Mouse (Mus musculus) forebrain, embryonic 15.5 days (tissue): ENCODE measurements around the gene Selplg. TPM values are rescaled to one million over a fixed set of nuclear protein-coding genes. Genes with fewer than 3 reads are reported as not detected.

Experiments used
- ATAC-seq: fragments of 200-750 bp; cut with Nextera tagmentation; replicated peaks from 2 replicates; pipeline ENCODE4 v1.8.0; 2017; ENCODE audit warnings: mild to moderate bottlenecking, moderate TSS enrichment, moderate library complexity
- H3K27ac ChIP-seq: fragments of 300-500 bp; sonication (generic); replicated peaks from 2 replicates; pipeline ENCODE4 v1.5.1; 2015; ENCODE audit warnings: mild to moderate bottlenecking, inconsistent platforms
- H3K27me3 ChIP-seq: fragments of 300-500 bp; sonication (generic); 2 replicates; pipeline ENCODE4 v1.6.1; 2015; ENCODE audit warnings: inconsistent platforms
- H3K36me3 ChIP-seq: fragments of 300-500 bp; sonication (generic); 2 replicates; pipeline ENCODE4 v1.6.1; 2015; ENCODE audit warnings: mild to moderate bottlenecking, inconsistent platforms
- H3K4me1 ChIP-seq: fragments of 300-500 bp; sonication (generic); 2 replicates; pipeline ENCODE4 v1.6.1; 2015; ENCODE audit warnings: inconsistent platforms
- H3K4me2 ChIP-seq: fragments of 300-500 bp; sonication (generic); replicated peaks from 2 replicates; pipeline ENCODE4 v1.6.1; 2015; ENCODE audit warnings: mild to moderate bottlenecking, inconsistent platforms
- H3K4me3 ChIP-seq: fragments of 300-500 bp; sonication (generic); 2 replicates; pipeline ENCODE4 v1.5.1; 2015; ENCODE audit warnings: mild to moderate bottlenecking, inconsistent platforms
- H3K9ac ChIP-seq: fragments of 300-500 bp; sonication (generic); replicated peaks from 2 replicates; pipeline ENCODE4 v1.6.1; 2015; ENCODE audit warnings: mild to moderate bottlenecking, inconsistent platforms
- H3K9me3 ChIP-seq: fragments of 300-500 bp; sonication (generic); 2 replicates; pipeline ENCODE4 v1.6.1; 2016; ENCODE audit warnings: inconsistent platforms
- WGBS: fragments of 180-500 bp; shearing (Covaris S2); methylation state at CpG from one replicate; pipeline ENCODE4 v1.1.7; 2015; ENCODE audit warnings: mixed read lengths; 5-methylcytosine and 5-hydroxymethylcytosine counted together
- polyA plus RNA-seq: library from polyadenylated mRNA; unstranded; fragments of >200 nt; fragmentation: Nextera tagmentation; extraction: Ambion mirVana; gene quantifications from 2 replicates; pipeline ENCODE4 v1.2.1, GENCODE M21; 2015

Gene Selplg
- 1.8 TPM in 2 replicates for polyA plus RNA-seq

DNA sequence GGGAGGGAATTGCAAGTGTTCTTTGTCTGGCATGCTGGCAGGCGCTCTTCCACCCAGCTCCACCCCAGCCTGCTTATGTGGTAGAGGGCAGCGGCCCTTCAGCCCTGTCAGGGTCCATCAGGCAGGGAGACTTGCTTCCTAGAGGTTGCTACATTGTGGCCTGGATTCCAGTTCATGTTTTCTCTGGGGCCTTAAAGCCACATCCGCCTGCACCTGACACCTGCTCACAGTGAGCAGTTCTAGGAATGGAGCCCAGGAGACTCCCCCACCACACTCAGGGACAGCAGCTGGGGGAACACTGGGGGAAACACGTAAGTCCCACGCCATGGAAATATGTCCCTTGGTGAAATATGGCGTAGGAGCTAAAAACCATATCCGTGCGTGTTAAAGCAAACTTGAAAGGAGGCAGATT, at the start of gene Selplg:
TSS of gene Selplg (minus strand) at position 155 of the 412 bp plus-strand sequence.
- WGBS, result 42% methylated on average over 8 of the region's 8 CpGs

DNA sequence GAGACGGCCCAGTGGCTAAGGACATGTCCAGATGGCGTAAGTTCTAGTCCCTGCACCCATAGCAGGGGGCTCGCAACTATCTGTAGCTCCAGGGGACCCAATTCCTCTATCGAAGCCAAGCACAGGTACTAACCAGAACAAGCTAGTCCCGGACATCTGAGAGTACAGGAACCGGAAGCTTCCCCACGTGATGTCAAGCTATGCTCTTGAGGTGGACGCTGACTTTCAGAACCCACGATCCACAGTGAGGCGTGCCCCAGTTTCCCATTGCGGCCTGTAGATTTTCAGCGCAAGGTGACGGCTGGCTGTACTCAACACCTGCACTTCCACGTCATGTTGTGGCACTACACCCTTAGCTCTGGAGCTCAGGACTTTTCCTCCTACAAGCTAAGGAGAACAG, 48.7 kb upstream of the Selplg start:
- H3K4me1 ChIP-seq, result peaks cover 58% of the 10 kb centered on the region
- no peaks in the 10 kb centered on the region for H3K27me3 ChIP-seq
- no peak overlapping the region for H3K4me3 ChIP-seq
- peak overlapping the region; percentile 95 for H3K27ac ChIP-seq
- 92% methylated on average over 14 of the region's 14 CpGs for WGBS
- no peak overlapping the region for H3K4me2 ChIP-seq
- H3K9ac ChIP-seq, result no peak overlapping the region
- ATAC-seq, result no peak
- H3K9me3 ChIP-seq, result no peaks in the 10 kb centered on the region
- H3K36me3 ChIP-seq, result peaks cover 12% of the 10 kb centered on the region; the same call in 1 of the 2 replicates

More for the DNA sequence above, at the start of gene Selplg:
- Histone ChIP-seq H3K4me1 (0 out of 2 replicates have a peak, but pooled peaks cover 5% of the 10 kb centered on the region), H3K27me3 (no peaks in the 10 kb centered on the region), H3K9me3 (no peaks in the 10 kb centered on the region), H3K36me3 (no peaks in the 10 kb centered on the region), H3K9ac (no peak within 1 kb of the TSS), H3K4me2 (no peak within 1 kb of the TSS), H3K4me3 (no peak within 1 kb of the TSS), H3K27ac (no peak within 1 kb of the TSS)
- ATAC-seq, result no peak

GRCm38 (mm10) chr5:113878943-113879617, 46.6 kb upstream of the Selplg start:
- peaks cover 55% of the 10 kb centered on the region for H3K4me1 ChIP-seq
- no peaks in the 10 kb centered on the region for H3K9me3 ChIP-seq
- no peak overlapping the region for H3K9ac ChIP-seq
- no peaks in the 10 kb centered on the region for H3K27me3 ChIP-seq
- WGBS, result 87% methylated on average over 17 of the region's 17 CpGs
- H3K36me3 ChIP-seq, result peaks cover 23% of the 10 kb centered on the region
- no peak for ATAC-seq
- no peak overlapping the region for H3K27ac ChIP-seq
- no peak overlapping the region for H3K4me2 ChIP-seq
- H3K4me3 ChIP-seq, result no peak overlapping the region

DNA sequence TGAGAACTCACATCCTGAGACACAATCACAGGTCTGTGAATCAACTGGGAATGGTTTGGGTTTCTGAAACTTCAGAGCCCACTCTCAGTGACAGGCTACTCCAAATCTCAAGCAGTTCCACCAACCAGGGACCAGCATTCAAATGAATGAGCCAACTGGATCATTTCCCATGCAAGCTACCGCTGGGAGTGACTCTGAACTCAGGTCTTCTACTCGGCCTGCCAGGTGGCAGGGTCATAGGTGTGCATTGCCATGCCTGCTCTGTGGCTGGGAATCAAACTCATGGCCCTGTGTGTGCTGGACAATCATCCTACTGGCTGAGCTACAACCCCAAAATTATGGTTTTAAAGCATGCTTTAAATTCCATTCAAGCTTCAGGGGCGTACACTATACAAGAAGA, 45.1 kb upstream of the Selplg start:
- Histone ChIP-seq H3K27me3 (no peaks in the 10 kb centered on the region), H3K4me1 (peaks cover 53% of the 10 kb centered on the region), H3K27ac (no peak overlapping the region), H3K4me3 (no peak overlapping the region), H3K4me2 (no peak overlapping the region), H3K36me3 (peaks cover 23% of the 10 kb centered on the region), H3K9ac (no peak overlapping the region), H3K9me3 (no peaks in the 10 kb centered on the region)
- no peak for ATAC-seq
- 59% methylated on average over 3 of the region's 3 CpGs for WGBS

DNA sequence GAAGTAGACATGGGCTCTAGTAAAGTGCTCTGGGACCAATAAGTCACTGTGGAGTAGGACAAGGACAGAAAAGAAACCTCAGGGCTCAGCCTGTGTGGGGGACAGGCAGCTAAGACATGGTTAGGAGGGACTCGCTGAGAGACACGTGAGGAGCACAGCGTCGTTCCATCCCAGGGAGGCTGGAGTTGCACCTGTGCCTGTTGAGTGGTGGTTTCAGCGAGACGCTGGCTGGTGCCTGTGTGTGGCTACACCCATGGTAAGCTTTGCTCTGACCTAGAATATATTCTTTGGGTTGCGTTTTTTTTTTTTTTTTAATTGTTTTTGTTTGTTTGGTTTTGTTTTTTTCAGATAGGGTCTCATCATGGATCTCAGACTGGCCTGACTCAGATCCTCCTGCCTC, 43.7 kb upstream of the Selplg start:
- Histone ChIP-seq H3K36me3 (peaks cover 23% of the 10 kb centered on the region), H3K27ac (peak overlapping the region; percentile 98; the same call in 1 of the 2 replicates), H3K4me1 (peaks cover 54% of the 10 kb centered on the region), H3K9me3 (no peaks in the 10 kb centered on the region), H3K9ac (no peak overlapping the region), H3K4me2 (no peak overlapping the region), H3K4me3 (no peak overlapping the region), H3K27me3 (no peaks in the 10 kb centered on the region)
- ATAC-seq, result no peak
- 88% methylated on average over 7 of the region's 7 CpGs for WGBS

GRCm38 (mm10) chr5:113875625-113876024, 43.2 kb upstream of the Selplg start:
- Histone ChIP-seq H3K9ac (no peak overlapping the region), H3K4me3 (no peak overlapping the region), H3K4me1 (peaks cover 55% of the 10 kb centered on the region), H3K4me2 (no peak overlapping the region), H3K9me3 (no peaks in the 10 kb centered on the region), H3K36me3 (peaks cover 22% of the 10 kb centered on the region), H3K27ac (peak overlapping the region; percentile 98; the same call in 1 of the 2 replicates), H3K27me3 (no peaks in the 10 kb centered on the region)
- ATAC-seq, result no peak
- WGBS, result 94% methylated on average over 4 of the region's 4 CpGs

GRCm38 (mm10) chr5:113874063-113875024, 41.9 kb upstream of the Selplg start:
- ATAC-seq, result no peak
- Histone ChIP-seq H3K27me3 (no peaks in the 10 kb centered on the region), H3K27ac (peak overlapping the region; percentile 98), H3K9me3 (no peaks in the 10 kb centered on the region), H3K36me3 (peaks cover 12% of the 10 kb centered on the region), H3K4me2 (peak overlapping the region; percentile 33), H3K9ac (peak overlapping the region; percentile 47), H3K4me1 (peaks cover 68% of the 10 kb centered on the region), H3K4me3 (no peak overlapping the region)
- WGBS, result 45% methylated on average over 19 of the region's 19 CpGs

DNA sequence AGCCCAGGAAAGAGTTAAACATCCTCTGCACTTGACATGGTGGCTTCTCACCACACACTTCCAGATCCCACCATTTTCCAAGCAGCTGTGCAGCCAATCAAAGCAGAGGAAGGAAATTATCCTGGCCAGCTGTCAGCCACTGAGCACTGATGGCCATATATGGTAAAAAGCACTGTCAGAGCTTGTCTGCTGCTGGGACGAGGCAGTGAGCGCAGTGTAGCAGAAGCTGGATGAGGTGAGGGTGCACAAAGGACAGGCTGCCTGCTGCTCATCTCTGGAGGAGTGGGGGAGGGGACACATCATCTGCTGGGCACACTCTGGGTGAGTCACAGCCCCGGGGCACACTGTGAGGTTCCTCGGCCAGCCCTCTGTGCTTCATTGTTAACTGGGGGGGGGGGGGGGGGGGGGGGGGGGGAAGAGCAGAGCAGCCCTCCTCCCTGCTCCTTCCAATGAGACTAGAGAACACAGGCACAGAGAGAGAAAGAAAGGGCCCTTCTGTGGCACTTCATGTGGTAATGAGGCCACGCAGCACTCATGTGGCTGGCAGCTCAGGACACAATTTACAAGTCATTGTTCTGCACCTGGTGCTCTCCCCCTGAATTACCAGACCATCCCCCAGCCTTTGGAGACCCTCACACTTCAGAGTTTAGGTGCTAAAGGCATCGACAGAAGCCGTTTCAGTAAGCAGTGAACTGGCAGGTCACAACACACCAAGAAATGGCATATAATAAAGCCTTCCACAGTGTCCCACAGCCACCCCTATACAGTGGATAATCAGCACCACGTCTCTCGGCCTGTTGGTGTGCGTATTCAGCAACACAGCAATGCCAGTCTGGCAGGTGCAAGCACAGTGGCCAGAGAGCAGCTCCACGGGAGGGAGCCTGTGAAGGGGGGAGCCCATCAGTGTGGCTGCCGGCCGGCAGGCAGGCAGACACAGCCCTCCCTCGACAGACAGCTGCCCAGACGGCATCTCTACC, 40.8 kb upstream of the Selplg start:
- Histone ChIP-seq H3K4me2 (peak overlapping the region; percentile 33), H3K27ac (peak overlapping the region; percentile 98), H3K9ac (peak overlapping the region; percentile 47), H3K9me3 (no peaks in the 10 kb centered on the region), H3K4me1 (peaks cover 79% of the 10 kb centered on the region), H3K27me3 (no peaks in the 10 kb centered on the region), H3K36me3 (peaks cover 11% of the 10 kb centered on the region), H3K4me3 (peak overlapping the region; percentile 1; the same call in 1 of the 2 replicates)
- ATAC-seq, result peak; percentile 86
- WGBS, result 1% methylated on average over 13 of the region's 15 CpGs

- H3K4me3 ChIP-seq, result no peak overlapping the region
- H3K4me2 ChIP-seq, result no peak overlapping the region
- H3K27me3 ChIP-seq, result no peaks in the 10 kb centered on the region
- peak overlapping the region; percentile 98 for H3K27ac ChIP-seq
- peaks cover 11% of the 10 kb centered on the region for H3K36me3 ChIP-seq
- H3K4me1 ChIP-seq, result peaks cover 76% of the 10 kb centered on the region
- H3K9ac ChIP-seq, result no peak overlapping the region
- 55% methylated on average over 7 of the region's 7 CpGs for WGBS
- no peaks in the 10 kb centered on the region for H3K9me3 ChIP-seq
- ATAC-seq, result no peak
Observed at GRCm38 (mm10) chr5:113871903-113872548, 39.6 kb upstream of the Selplg start.

- 32% methylated on average over 21 of the region's 21 CpGs for WGBS
- H3K9me3 ChIP-seq, result no peaks in the 10 kb centered on the region
- no peak for ATAC-seq
Observed at GRCm38 (mm10) chr5:113870393-113871040, 38.1 kb upstream of the Selplg start.

More at GRCm38 (mm10) chr5:113870393-113871040, 38.1 kb upstream of the Selplg start:
- Histone ChIP-seq H3K27me3 (no peaks in the 10 kb centered on the region), H3K9ac (0 out of 2 replicates have a peak overlapping the region, but pooled peaks have one; percentile 16), H3K4me2 (no peak overlapping the region), H3K36me3 (peaks cover 6% of the 10 kb centered on the region; the same call in 1 of the 2 replicates), H3K27ac (peak overlapping the region; percentile 98), H3K4me1 (peaks cover 72% of the 10 kb centered on the region), H3K4me3 (no peak overlapping the region)
